Mouse (Mus musculus): ENCODE measurements around the gene Spin4. TPM values are rescaled to one million over a fixed set of nuclear protein-coding genes. Genes with fewer than 3 reads are reported as not detected.

The Spin4 gene
- total RNA-seq (2022) = under 1 TPM; 0.15 to 0.48 (median 0.18) TPM

DNA sequence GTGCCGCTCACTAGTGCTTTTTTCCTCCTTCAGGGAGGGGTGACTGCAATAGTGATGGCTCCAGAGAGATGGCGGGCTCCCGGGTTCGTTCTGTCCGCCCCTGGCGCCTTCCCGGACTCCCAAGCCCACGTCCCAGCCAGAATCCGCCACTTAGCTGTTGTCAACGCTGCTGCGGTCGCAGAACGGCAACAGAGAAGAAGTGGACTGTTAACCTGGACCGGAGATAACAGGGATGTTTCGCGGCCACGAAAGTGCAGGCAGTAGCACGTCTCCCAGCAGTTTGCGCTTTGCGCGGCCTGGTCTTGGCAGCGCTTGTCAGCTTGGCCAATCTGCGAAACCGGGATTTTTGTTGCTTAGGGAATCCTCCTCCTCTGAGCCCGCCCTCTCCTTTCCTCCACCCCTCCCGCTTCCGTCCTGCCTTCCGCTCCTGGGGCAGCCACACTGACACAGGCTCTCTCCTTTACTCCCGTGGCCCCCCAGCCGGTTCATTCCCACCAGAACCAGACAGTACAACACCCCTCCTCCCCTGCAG, at the start of gene Spin4:
Spin4 (minus strand) TSS at position 322 of the 532 bp plus-strand sequence.
- DNase-seq (ENCODE audit: low spot score in 2 of 2) = peak; percentile 29 to 59

GRCm38 (mm10) chrX:95027907-95028306, 1.4 kb upstream of the Spin4 start:
- no peak for DNase-seq (ENCODE audit: low spot score in 2 of 2)

GRCm38 (mm10) chrX:95025779-95026360, 612 bp downstream of the Spin4 start:
- no peak for DNase-seq (ENCODE audit: low spot score in 2 of 2)

DNA sequence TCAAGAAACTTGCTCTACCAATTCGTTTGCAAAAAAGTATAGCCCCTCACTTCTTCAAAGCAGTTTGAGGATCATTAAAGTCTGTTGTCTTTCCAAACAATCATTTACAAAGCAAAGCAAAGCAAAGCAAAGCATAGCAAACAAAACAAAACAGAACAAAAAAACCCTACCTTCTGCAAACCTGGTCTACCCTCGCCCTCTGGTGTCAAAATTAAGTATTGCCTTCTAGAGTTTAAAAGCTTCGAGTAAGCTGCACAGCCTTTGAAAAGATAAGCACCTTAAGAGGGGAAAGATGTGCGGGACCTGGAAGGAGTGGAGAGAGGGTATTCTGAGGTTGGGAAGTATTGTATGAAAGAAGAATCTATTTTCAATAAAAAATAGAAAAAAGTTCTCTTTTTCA, 14.4 kb downstream of the Spin4 start:
- DNase-seq (ENCODE audit: low spot score in 2 of 2) = no peak

DNA sequence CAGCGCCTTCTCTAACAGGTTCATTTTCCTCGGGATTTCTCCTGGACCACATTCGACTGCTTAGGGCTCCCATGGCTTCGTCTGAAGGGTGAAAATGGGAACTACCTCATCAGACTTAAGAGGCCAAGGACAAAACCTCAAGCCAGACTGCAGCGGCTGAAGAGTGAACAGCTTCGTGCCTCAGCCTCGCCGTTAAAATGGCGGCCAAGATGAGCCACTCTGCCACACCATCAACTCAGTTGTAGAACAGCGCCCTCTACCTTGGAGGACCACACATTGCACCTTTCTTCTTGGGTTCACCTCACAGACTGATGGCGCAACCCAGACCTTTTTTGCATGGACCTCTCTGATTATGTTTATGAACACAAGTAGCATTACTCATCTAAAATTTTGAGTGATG, 27.6 kb downstream of the Spin4 start:
- no peak for DNase-seq (ENCODE audit: low spot score in 2 of 2)

DNA sequence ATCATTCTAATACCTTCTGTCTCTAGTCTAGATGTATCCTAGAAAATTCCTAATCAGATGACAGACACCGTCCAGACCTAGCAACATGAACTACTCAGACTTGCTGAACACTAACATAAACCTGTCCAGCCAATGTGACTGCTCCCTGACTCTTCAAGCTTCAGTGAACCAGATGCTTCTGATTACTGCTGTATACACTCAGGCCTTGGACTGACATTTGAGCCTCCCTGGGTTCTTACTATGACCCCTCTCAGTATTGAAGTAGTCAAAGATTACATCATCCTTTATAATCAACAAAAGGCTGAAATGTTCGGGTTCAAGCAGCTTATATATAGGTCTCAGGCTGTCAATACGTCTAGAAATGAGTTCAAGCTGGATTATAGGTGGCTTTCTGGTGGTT, 32.4 kb downstream of the Spin4 start:
- no peak for DNase-seq (ENCODE audit: low spot score in 2 of 2)

DNA sequence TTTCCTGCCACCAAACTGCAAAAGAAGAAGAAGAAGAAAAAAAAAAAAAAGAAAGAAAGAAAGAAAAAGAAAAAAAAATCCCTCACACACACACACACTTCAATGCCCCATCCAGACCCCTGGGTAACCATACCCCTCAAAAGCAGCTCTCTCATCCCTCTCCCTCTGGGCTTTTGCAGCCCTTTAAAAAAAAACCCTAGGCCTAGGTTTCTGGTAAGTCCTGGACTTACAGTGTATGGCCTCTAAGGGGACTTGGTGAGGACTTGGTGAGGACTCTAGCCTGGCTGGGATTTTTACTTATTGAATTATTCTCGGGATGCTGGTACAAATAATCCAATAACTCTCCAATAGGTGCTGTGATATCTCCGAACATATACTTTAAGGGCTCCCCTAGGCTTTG, 35.6 kb downstream of the Spin4 start:
- no peak for DNase-seq (ENCODE audit: low spot score in 2 of 2)

DNA sequence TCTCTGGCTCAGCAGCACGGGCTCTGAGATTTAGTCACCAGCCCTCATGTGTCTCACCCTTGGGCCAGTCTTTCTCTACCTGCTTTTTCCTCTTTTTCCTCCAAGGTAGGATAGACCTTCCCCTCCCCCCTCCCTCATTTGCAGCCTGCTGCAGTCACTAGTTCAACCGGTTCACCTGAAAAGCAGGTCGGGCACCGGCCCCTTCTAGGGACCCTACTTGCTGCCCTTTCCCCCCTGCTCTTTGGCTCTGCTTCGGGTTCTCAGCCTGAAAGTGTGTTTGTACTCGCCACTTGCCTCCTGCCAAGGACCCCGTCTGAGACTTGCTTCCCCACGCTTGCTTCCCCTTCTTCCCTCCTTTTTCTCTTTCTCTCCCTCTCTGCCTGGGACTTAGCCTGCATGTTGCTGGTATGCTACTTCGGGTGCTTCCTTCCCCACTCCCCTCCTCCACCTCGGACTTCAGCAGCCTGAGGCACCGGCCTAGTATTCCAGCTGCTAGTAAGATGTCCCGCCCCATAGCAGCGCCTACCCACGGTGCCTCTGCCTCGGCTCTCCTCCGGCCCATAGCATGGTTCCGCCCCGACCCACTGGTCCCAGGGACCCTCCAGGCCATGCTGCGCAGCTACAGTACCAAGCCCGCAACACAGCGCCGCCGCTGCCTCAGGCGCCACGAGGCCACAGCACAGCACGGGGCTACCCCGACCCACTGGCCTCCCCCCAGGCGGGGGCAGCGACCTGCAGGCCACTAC, 36.2 kb downstream of the Spin4 start:
- no peak for DNase-seq (ENCODE audit: low spot score in 2 of 2)

Other genes starting within 250 kb of the Spin4 start
- 10 to 100 TPM; 13.4 to 14.3 (median 14.0) TPM for gene Arhgef9, start 170.2 kb upstream of the Spin4 start, total RNA-seq (2022)

All from gastrocnemius, adult 8-10 months (tissue).